Mouse (Mus musculus) kidney, embryonic 15.5 days (tissue): ENCODE data around the gene Dct. TPM values are rescaled to one million over a fixed set of nuclear protein-coding genes. Genes with fewer than 3 reads are reported as not detected.

Source experiments
- ATAC-seq: fragments of 200-750 bp; cut with Nextera tagmentation; replicated peaks from 2 replicates; pipeline ENCODE4 v1.8.0; 2017; ENCODE audit warnings: moderate TSS enrichment; ENCODE audit not compliant: low FRiP score
- H3K27ac ChIP-seq: fragments of 300-500 bp; sonication (generic); 2 replicates; pipeline ENCODE4 v1.5.1; 2015; ENCODE audit warnings: mild to moderate bottlenecking, inconsistent platforms
- H3K27me3 ChIP-seq: fragments of 300-500 bp; sonication (generic); 2 replicates; pipeline ENCODE4 v1.6.1; 2015; ENCODE audit warnings: inconsistent platforms
- H3K36me3 ChIP-seq: fragments of 300-500 bp; sonication (generic); 2 replicates; pipeline ENCODE4 v1.6.1; 2015; ENCODE audit warnings: inconsistent platforms
- H3K4me1 ChIP-seq: fragments of 300-500 bp; sonication (generic); 2 replicates; pipeline ENCODE4 v1.6.1; 2015; ENCODE audit warnings: inconsistent platforms
- H3K4me2 ChIP-seq: fragments of 300-500 bp; sonication (generic); 2 replicates; pipeline ENCODE4 v1.6.1; 2015; ENCODE audit warnings: moderate library complexity, mild to moderate bottlenecking, inconsistent platforms
- H3K4me3 ChIP-seq: fragments of 300-500 bp; sonication (generic); replicated peaks from 2 replicates; pipeline ENCODE4 v1.5.1; 2015; ENCODE audit warnings: mild to moderate bottlenecking, inconsistent platforms
- H3K9ac ChIP-seq: fragments of 300-500 bp; sonication (generic); 2 replicates; pipeline ENCODE4 v1.6.1; 2015; ENCODE audit warnings: mild to moderate bottlenecking, inconsistent platforms
- H3K9me3 ChIP-seq: fragments of 300-500 bp; sonication (generic); replicated peaks from 2 replicates; pipeline ENCODE4 v1.6.1; 2016; ENCODE audit warnings: inconsistent platforms
- WGBS: fragments of 180-500 bp; shearing (Covaris S2); methylation state at CpG from one replicate; pipeline ENCODE4 v1.1.7; 2015; ENCODE audit warnings: mixed read lengths; 5-methylcytosine and 5-hydroxymethylcytosine counted together
- polyA plus RNA-seq: library from polyadenylated mRNA; unstranded; fragments of >200 nt; fragmentation: Nextera tagmentation; extraction: Ambion mirVana; gene quantifications from 2 replicates; pipeline ENCODE4 v1.2.1, GENCODE M21; 2015

The Dct gene
- polyA plus RNA-seq, 1 experiment from 2014 or later = 1.8 TPM

DNA sequence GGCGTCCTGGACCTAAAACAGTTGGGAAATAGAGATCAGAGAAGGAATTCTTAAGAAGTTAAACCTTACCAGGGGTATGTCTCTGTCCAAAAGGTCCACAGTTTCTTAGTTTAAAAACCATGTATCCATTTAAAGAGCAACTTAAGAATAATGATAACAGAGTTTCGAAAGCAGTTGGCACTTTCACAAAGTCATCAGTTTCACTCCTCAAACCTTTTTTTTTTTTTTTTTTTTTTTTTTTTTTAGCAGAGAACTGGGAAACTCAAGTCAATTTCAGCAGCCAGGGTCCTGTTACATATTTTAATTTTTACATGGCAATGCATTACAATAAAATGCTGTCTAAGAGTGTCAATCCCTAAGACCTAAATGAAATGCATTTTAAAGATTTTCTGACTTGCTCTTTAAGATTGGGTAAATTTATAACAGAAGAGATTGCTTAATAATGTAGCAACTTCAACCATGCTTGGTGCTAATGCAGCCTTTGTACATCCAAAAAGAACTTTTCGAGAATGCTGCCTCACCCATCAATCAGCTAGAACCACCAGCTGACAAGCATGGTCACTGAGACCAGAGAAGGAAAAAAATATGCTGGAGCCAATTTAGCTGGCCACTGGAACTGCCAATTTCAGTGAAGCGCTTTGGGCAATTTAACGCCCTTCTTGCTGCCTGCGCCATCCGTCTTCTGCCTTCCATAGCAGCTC is 11.3 kb downstream of the Dct start:
- Histone ChIP-seq H3K4me1 (no peaks in the 10 kb centered on the region), H3K27ac (no peak overlapping the region), H3K4me2 (no peak overlapping the region), H3K27me3 (no peaks in the 10 kb centered on the region), H3K36me3 (no peaks in the 10 kb centered on the region), H3K4me3 (no peak overlapping the region), H3K9ac (no peak overlapping the region), H3K9me3 (no peaks in the 10 kb centered on the region)
- 68% methylated on average over 7 of the region's 7 CpGs for WGBS
- no peak for ATAC-seq

DNA sequence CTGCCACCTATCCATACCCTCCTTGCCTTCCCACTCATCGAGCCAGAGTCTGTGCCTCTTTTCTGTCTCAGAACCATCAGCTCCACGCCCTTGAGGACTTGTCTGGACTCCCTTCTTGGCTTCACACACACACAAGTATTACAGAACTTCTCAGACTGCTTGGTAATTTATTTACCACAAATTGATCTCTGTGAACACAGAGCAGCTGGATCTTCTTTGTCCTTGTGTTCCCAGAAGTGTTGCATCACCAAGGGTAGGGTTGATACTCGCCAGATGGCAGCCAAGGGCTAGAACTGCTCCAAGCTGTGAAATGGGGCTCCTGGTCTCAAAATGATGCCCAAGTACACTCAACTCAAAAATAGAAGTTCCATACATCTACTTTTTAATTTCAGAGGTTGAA is 13.0 kb downstream of the Dct start:
- no peak overlapping the region for H3K4me2 ChIP-seq
- 79% methylated on average over 3 of the region's 3 CpGs for WGBS
- H3K27me3 ChIP-seq = no peaks in the 10 kb centered on the region
- ATAC-seq = no peak
- H3K36me3 ChIP-seq = no peaks in the 10 kb centered on the region
- H3K4me3 ChIP-seq = no peak overlapping the region
- H3K4me1 ChIP-seq = no peaks in the 10 kb centered on the region
- no peaks in the 10 kb centered on the region for H3K9me3 ChIP-seq
- no peak overlapping the region for H3K27ac ChIP-seq
- H3K9ac ChIP-seq = no peak overlapping the region

DNA sequence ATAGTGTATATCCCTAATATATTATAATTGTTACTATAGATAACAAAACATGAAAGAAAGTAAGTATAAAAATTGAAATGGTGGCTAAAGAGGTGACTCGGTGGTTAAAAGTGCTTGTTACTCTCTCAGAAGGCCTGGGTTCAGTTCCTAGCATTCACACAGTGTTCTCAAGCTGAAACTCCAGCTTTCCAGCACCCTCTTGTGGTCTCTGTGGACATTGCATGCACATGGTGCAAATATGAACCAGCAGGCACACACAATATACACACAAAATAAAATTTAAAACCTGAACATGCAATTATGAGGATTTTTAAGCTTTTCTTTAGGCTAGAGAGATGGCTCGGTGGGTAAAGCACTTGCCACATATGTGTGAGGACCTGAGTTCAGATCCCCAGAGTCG is 24.5 kb downstream of the Dct start:
- Histone ChIP-seq H3K9ac (no peak overlapping the region), H3K4me3 (no peak overlapping the region), H3K27ac (no peak overlapping the region), H3K27me3 (no peaks in the 10 kb centered on the region), H3K36me3 (no peaks in the 10 kb centered on the region), H3K4me1 (peaks cover 2% of the 10 kb centered on the region; the same call in 1 of the 2 replicates), H3K4me2 (no peak overlapping the region), H3K9me3 (peaks cover 24% of the 10 kb centered on the region)
- WGBS = 92% methylated on average over 3 of the region's 3 CpGs
- ATAC-seq = no peak

DNA sequence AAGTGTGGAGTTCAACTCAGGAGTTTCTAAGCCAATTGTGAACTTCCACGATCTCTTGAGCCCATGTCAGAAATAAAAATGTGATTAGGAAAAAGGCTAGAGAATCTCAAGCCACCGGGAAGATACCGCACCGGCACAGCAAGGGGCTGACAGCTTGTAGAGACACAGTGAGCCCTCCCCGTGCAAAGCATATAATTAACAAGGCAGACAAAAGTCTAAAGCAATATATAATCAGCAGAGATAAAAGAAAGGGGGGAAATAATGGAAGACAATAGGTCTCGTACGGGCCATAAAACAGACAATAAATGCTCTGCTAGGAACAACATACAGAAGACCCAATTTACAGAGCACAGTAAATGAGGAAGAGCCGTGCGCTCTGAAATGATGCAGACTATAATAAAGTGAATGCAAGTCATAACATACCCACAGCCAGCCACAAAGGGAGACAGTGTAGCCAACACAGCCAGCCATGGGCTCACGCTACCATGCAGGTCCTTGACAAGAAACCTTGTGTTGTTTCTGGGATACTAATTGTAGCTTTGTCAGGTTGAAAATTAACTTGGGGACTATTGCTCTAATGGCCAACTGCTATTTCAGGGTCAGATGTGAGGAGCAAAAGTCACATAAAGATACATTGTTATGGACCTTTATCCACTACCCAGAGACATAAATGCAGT is 30.0 kb downstream of the Dct start:
- Histone ChIP-seq H3K4me1 (peaks cover 8% of the 10 kb centered on the region), H3K9me3 (no peaks in the 10 kb centered on the region), H3K27ac (no peak overlapping the region), H3K36me3 (no peaks in the 10 kb centered on the region), H3K4me2 (no peak overlapping the region), H3K4me3 (no peak overlapping the region), H3K9ac (no peak overlapping the region), H3K27me3 (no peaks in the 10 kb centered on the region; the same call in 1 of the 2 replicates)
- ATAC-seq = no peak
- WGBS = 35% methylated on average over 10 of the region's 10 CpGs

DNA sequence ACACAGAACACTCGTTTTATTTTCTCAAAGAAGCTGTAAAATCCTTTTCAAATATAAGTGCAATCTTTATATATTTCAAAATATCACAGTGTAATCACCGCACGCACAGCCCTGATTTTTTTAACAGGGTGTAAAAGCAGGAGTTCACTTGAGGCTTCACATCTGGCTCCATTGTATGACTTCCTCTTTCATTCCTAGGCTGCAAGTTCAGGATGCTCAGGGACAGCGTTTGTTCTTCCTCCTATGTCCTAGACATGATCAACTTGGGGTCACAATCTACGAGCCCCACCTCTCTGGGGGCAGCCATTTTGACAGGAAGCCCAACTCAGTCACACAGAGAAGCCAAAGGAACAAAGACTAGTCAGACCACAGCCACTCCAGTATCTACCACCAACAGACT is 32.7 kb downstream of the Dct start:
- no peak overlapping the region for H3K4me3 ChIP-seq
- H3K9me3 ChIP-seq = no peaks in the 10 kb centered on the region
- H3K4me2 ChIP-seq = no peak overlapping the region
- WGBS = 68% methylated on average over 5 of the region's 5 CpGs
- no peaks in the 10 kb centered on the region; the same call in 1 of the 2 replicates for H3K27me3 ChIP-seq
- no peak for ATAC-seq
- H3K4me1 ChIP-seq = peaks cover 8% of the 10 kb centered on the region
- no peak overlapping the region for H3K9ac ChIP-seq
- H3K27ac ChIP-seq = no peak overlapping the region
- no peaks in the 10 kb centered on the region for H3K36me3 ChIP-seq

DNA sequence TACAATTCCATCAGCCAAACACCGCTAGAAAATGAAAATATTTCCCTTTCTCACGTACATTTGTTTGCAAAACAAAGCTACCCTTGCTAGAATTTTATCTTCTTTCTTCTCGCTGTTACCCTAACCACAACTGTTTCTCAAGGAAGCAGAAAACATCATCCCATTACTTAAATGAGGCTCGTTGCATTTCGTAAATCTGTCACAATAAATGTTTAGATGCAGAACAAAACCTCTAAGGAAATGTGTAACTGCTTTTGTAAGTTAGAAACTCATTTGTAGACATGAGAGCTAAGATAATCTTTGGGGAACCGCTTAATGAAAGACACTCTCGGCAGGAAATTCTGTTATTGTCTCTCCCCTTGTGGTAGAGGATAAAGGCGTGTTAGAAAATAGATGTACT is 38.8 kb downstream of the Dct start:
- WGBS = 83% methylated on average over 8 of the region's 8 CpGs
- no peak overlapping the region for H3K9ac ChIP-seq
- no peaks in the 10 kb centered on the region for H3K4me1 ChIP-seq
- no peaks in the 10 kb centered on the region for H3K36me3 ChIP-seq
- no peak for ATAC-seq
- H3K27me3 ChIP-seq = no peaks in the 10 kb centered on the region
- no peak overlapping the region for H3K27ac ChIP-seq
- H3K4me2 ChIP-seq = no peak overlapping the region
- H3K9me3 ChIP-seq = no peaks in the 10 kb centered on the region
- H3K4me3 ChIP-seq = no peak overlapping the region

DNA sequence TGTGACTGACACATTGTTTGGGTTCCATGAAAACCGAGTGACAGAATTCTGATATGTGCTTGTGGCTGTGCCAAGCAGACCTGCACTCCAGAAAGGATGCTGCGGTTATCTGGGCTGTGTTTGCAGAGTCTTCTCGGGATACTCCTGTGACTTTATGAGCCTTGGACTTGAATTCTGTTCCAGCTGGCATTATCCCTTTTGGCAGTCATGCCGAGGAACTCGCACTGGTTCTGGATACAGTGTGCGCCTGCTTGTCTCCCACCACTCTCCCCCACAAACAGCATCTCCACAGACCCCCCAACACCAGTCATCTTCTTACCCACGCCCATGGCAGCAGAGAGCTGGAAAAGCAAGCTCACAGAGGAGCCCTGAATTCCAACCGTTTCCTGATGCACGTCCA is 42.5 kb downstream of the Dct start:
- Histone ChIP-seq H3K9me3 (no peaks in the 10 kb centered on the region), H3K27ac (no peak overlapping the region), H3K4me3 (no peak overlapping the region), H3K27me3 (peaks cover 4% of the 10 kb centered on the region; the same call in 1 of the 2 replicates), H3K4me2 (no peak overlapping the region), H3K36me3 (no peaks in the 10 kb centered on the region), H3K9ac (no peak overlapping the region), H3K4me1 (no peaks in the 10 kb centered on the region)
- ATAC-seq = no peak
- WGBS = 72% methylated on average over 9 of the region's 9 CpGs

DNA sequence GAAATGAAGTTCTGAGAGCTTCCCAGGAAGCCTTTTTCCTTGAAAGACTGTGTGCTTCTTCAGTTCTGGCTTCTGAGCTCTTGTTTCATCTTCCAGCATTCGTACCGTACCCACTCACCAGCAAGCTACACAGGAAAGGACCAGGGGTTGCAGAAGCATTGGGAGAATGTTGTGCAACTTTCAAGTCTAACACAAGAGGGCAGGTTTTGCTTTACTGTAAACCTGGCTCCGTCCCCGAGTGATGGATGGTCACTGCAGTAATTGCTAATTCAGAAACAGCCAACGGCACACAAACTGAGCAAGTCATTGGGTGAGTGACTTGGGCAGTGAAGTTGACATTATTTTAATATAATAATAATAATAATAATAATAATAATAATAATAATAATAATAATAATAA is 46.3 kb downstream of the Dct start:
- peaks cover 15% of the 10 kb centered on the region for H3K4me1 ChIP-seq
- H3K27ac ChIP-seq = no peak overlapping the region
- H3K4me2 ChIP-seq = no peak overlapping the region
- H3K27me3 ChIP-seq = peaks cover 21% of the 10 kb centered on the region
- WGBS = 17% methylated on average over 5 of the region's 5 CpGs
- no peaks in the 10 kb centered on the region for H3K9me3 ChIP-seq
- H3K9ac ChIP-seq = no peak overlapping the region
- H3K4me3 ChIP-seq = no peak overlapping the region
- H3K36me3 ChIP-seq = no peaks in the 10 kb centered on the region
- peak; percentile 67 for ATAC-seq

DNA sequence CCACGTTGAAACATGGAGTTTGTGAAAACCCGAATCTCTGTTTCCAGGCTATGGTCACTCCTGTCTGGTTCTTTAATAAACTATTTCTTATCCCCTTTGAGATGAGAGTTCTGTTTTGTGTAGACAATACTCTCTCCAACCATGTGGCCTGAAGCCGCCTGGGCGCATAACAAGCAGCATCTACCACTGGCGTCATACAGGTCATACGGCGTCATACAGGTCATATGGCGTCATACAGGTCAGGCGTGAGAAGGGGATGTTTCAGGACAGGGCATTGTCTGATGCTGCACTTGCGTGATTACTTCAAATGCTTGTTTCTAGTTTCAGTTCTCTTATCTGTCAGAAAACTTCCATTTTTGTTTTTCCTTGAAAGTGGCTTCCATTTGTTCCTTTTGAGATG is 47.6 kb downstream of the Dct start:
- Histone ChIP-seq H3K4me3 (no peak overlapping the region), H3K27ac (no peak overlapping the region), H3K4me2 (no peak overlapping the region), H3K27me3 (peaks cover 26% of the 10 kb centered on the region), H3K4me1 (peaks cover 15% of the 10 kb centered on the region), H3K36me3 (no peaks in the 10 kb centered on the region), H3K9me3 (no peaks in the 10 kb centered on the region), H3K9ac (no peak overlapping the region)
- 86% methylated on average over 10 of the region's 10 CpGs for WGBS
- ATAC-seq = no peak; the same call in 1 of the 2 replicates

DNA sequence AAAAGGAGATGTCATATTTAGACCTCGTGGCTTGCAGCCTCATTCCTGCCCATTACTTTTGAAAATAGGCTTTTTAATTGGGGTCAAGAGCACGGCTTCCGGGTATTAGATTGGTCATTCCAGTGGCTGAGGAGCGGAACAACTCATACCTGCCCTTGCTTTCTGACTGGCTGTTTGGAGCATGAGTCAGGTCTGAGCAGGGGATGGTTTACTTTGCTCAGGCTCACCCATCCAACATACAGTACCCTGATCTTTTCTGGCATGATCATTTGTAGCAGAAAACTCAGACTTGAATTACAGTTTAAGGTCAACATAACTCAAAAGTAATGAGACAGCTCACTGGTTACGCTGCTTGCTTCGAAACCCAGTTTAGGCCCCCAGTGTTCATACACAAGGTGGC is 58.2 kb downstream of the Dct start:
- Histone ChIP-seq H3K4me1 (no peaks in the 10 kb centered on the region), H3K36me3 (no peaks in the 10 kb centered on the region), H3K27ac (no peak overlapping the region), H3K27me3 (no peaks in the 10 kb centered on the region), H3K9me3 (no peaks in the 10 kb centered on the region), H3K9ac (no peak overlapping the region), H3K4me3 (no peak overlapping the region), H3K4me2 (no peak overlapping the region)
- no peak for ATAC-seq
- WGBS = 72% methylated on average over 6 of the region's 6 CpGs

DNA sequence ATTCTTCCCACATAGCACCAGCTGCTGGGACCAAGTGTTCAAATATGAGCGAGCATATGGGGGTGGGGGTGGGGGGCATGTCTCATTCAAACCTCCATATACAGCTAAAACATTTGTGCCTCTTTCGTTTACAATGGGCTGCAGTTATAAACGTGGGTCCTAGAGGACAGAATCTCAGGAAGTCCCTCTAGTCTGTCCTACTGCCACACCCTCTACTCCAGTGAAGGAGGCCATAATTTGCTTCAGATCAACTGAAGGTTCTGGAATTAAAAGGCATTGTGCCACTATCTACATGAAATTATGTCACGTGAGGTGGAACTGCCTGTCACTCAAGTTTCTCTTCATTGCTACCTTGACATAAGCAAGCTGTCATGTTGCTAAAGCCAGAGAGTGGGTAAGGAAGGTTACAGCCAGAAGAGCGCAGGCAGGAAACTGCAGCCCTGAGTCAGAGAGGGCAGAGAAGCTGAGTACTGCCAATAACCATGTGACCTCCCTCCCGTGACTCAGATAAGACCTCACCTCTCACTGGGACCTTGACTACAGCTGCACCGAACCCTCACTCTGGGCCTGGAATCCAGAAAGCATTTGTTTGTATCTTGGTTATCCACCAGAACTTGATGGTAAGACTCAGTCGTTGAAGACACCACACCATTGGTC is 59.3 kb downstream of the Dct start:
- 64% methylated on average over 8 of the region's 8 CpGs for WGBS
- no peaks in the 10 kb centered on the region for H3K9me3 ChIP-seq
- H3K36me3 ChIP-seq = no peaks in the 10 kb centered on the region
- no peak for ATAC-seq
- H3K4me3 ChIP-seq = no peak overlapping the region
- H3K27ac ChIP-seq = no peak overlapping the region
- no peak overlapping the region for H3K4me2 ChIP-seq
- H3K9ac ChIP-seq = no peak overlapping the region
- no peaks in the 10 kb centered on the region for H3K27me3 ChIP-seq
- no peaks in the 10 kb centered on the region for H3K4me1 ChIP-seq

DNA sequence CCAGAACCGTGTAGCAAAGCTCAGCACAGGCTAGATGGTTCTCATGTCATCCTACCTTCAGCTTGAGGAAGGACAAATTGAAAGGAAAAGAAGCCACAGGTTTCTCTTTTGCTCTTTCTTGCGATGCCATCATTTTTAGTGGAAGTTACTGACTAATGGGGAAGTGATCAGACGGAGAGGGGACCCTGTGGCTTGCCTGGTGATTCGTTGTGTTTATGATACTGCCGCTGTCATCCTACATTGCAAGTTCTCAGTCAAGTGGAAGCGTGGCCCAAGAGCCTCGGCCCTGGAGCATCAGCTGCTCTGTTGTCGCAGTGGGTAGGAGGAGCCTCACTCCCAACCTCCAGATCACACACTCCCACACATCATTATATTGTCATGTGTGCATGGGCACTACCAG is 61.8 kb downstream of the Dct start:
- ATAC-seq = no peak
- Histone ChIP-seq H3K27me3 (no peaks in the 10 kb centered on the region), H3K9me3 (no peaks in the 10 kb centered on the region), H3K4me2 (no peak overlapping the region), H3K27ac (no peak overlapping the region), H3K4me3 (no peak overlapping the region), H3K4me1 (no peaks in the 10 kb centered on the region), H3K36me3 (no peaks in the 10 kb centered on the region), H3K9ac (no peak overlapping the region)
- WGBS = 52% methylated on average over 8 of the region's 8 CpGs
